Mouse (Mus musculus): ENCODE data around the gene Cyp4f37.
"Not testable (repeated sequence)": the region's sequence is repeated elsewhere in the genome, so short reads cannot be mapped to it uniquely, and the experiment has no call there.

- TF ChIP-seq CTCF (IDR thresholded peaks at IDR 0.05; ENCODE audit: low read depth); EP300 (optimal IDR thresholded peaks at IDR 0.05): not testable (repeated sequence)
These were observed 8.6 kb downstream of the Cyp4f37 start for GRCm38 (mm10) chr17:32629726-32630125.
